Mouse (Mus musculus) kidney, postnatal 4 days (tissue): ENCODE measurements at regions not wholly inside any gene's neighbourhood (a gene's known extent, or its start where the extent isn't known, plus 50 kb on each side); places are given as distances from the start of the nearest gene placed in this dataset.

Source experiments
- DNase-seq, 2 experiments: peaks; one replicate each; pipeline ENCODE4 v3.0.0; 2021; ENCODE audit warnings: mixed read lengths in 2 of 2

- DNase-seq, result no peak
These were observed 981.2 kb upstream of the Luzp2 start for GRCm38 (mm10) chr7:53854077-53854476.

DNA sequence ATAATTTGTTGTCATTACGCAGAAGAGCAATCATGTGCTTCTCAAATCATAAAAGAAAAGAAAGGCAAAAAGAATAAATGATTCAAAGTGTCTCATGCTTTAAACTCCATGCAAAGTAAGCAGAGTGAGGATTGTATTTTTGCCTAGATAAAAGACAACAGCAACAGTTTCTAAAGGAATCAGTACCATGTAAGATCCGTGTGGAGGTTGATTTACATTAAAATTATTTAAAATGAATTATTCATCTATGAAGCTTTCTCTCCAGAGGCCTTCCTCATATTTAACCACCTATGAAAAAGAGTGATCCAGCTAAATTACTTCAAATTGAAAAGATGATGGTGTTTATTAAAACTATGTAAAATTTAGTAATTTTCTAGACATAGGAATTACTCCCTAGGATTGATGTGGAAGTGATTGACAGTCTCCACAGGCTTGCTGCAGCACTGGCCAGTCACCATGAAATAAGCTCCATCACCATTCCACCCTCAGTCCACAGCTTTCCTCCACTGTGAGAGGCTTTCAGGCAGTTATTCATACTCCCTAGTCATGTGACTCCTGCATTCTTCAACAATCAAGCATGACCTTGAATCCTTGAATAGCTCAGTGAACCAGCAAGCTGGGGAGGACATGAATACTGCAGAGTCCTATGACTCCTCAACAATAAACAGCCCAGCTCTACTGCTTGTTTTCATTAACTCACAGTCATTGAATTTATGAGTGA, 962.7 kb upstream of the Luzp2 start:
- DNase-seq, result peak; percentile 1 to 3

DNA sequence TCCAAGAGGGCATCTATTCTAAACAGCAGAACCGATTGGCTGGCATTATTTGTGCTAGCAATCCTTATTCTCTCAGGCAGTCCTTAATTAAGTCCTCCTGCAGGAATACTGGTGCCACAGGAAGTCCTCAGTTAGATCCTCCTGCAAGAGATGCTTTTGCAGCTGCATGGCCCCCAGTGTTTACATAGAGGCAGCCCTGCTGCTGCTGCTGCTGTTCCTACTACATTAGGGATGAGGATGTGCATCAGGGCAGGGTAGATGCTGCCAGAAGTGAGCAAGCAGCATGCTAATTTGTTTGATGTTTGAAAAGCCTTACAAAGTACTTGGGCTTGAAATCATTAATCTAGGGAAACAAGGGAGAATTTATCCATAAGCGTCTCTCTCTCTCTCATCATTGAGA, 922.3 kb upstream of the Luzp2 start:
- DNase-seq, result no peak

GRCm38 (mm10) chr7:53955654-53956053, 879.6 kb upstream of the Luzp2 start:
- DNase-seq, result no peak

GRCm38 (mm10) chr7:53975480-53975879, 859.8 kb upstream of the Luzp2 start:
- no peak for DNase-seq

DNA sequence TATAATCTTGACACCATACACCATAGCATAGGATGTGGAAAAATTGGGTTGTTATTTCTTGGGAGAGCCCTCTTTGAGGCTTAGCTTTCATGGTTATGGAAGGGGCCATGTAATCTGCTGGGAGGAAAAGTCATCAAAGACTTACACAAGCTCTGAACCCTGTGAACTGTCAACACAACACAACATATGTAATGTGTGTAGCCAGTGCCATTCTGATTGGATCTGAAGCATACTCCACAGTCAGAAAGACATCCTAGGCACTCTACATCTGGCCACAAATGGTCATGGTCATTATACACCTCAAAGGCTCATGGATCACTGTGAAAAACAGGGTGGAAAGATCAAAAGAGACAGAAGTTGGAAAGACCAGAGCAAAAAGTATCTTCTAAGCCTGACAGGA, 839.3 kb upstream of the Luzp2 start:
- no peak for DNase-seq

GRCm38 (mm10) chr7:54008684-54009083, 826.6 kb upstream of the Luzp2 start:
- peak; percentile 9 to 15 for DNase-seq
